Mouse (Mus musculus): ENCODE measurements at regions not wholly inside any gene's neighbourhood (a gene's known extent, or its start where the extent isn't known, plus 50 kb on each side); places are given as distances from the start of the nearest gene placed in this dataset.

DNA sequence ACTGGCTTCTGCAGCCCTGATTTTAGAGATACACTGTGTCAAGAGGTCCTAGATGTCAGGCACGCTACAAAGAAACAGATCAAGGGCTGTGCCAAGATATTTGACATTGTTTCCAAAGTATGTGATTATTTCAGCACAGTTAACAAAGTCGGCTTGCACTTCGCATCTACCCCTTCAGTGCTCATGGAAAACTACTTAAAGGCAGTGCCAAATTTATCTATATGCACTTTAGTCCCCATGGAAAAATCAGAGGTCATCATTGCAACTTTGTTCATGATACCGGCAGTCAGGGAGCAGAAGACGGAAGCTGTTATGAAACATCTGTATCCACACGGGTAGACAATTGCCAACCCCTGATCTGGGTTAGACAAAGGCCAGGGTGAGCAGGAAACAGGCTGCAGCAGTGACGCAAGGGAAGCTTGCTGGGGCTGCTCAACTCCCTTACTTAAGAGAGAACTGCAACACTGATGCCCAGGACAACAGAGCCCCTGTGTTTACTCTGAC is 143.2 kb downstream of the Plk2 start:
- no peak for DNase-seq (ENCODE audit: extremely low spot score, low read depth, low spot score)

DNA sequence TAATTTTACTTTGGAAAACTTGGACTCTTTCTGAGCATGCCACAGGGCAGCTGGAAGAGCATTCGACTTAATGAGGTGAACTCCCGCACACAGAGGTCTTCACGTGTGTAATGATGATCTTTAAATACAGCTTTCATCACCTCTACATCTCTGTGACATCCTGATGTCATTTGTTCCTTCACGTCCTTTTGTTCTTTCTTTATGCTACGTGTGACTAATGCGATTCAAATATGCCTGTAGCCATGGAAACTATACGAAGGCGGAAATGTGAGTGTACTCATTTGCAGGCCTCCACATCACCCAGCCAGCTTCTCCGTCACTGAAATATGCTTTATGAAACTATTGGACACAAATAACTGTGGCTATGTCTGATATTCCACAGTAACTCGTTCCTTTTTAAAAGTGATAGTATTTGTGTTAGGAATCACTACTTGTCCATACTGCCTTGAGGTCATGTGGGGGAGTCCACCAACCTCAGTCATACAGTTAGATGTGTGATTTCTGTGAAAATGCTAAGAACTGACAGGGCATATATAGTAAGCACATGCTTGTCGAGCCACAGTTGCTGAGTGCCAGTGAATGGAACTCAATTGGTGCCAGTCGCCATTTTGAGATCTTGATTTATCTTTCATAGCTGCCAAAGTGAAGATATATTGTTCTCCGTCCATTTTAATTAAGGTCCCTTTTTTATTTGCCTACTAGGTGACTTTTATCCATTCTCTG is 145.9 kb downstream of the Plk2 start:
- DNase-seq (ENCODE audit: extremely low spot score, low read depth, low spot score), result no peak

DNA sequence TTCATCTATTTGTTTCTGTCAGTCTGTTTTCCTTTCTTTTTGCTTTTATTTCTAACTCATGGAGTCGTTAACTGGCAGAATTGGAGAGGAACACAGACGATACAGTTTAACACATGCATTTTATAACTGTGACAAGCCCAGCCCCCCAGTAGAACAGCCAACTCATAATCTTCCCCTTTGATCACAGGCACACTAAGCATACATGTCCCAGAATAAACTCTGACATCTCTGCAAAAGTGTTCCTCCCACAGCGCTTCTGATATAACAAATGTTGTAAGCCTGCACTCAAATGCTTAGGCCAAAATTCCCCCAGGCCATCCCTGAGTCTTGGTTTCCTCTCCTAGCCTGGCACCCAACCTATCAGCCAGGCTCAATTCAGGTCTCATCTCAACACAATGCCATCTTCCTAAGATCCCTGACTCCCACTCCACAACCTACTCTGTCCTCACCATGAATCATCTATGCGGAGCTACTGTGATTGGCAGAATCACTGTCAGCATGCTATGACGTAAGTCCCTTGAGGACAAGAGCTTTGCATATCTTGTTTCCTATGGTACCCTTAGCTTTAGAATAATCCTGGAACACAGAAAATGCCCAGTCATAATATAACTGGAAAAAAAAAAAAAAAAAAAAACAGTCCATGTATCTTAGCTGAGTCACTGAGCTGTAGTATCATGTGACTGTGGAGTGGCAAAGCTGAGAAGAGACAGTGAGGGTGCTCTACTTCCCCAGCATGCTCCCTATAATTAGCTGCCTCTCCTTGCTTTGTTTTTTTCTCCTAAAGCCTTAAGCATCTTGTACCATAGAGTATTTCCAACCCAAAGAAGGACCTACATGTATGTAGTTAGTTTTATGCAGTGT is 146.7 kb downstream of the Plk2 start:
- DNase-seq (ENCODE audit: extremely low spot score, low read depth, low spot score), result no peak

DNA sequence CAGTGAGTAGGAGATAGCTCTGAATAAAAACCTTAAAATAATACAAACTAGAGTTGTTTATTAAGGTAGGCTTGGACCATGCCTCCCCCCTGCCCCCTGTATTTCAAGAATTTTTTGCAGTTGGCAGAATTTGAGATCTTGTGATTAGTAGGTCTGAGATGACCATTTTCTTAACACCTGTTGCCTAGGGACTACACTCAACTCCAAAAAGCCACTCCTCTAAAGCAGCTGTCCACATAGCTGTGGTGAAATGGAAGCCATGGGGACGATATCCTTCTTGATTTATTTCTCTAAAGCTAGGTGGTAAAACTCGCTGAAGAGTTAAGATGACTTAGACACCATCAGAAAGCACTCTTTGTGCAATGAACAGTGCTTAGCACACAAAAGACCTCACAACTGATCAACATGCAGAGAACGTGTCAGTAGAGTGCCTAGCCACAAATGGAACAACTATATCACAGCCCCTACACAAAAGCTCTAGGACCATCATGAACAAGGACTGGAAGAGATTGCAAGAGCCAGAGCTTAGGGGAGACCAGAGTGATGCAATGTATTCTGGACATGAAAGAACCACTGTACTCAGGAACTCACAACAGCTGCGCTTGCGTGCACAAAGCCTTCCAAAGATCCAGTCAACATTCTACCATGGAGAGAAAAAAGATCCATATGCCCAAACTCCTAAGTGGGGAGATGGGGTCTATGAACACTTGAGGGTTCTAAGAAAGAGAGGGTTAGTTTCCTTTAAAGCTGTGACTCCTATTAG is 147.6 kb downstream of the Plk2 start:
- no peak for DNase-seq (ENCODE audit: extremely low spot score, low read depth, low spot score)

DNA sequence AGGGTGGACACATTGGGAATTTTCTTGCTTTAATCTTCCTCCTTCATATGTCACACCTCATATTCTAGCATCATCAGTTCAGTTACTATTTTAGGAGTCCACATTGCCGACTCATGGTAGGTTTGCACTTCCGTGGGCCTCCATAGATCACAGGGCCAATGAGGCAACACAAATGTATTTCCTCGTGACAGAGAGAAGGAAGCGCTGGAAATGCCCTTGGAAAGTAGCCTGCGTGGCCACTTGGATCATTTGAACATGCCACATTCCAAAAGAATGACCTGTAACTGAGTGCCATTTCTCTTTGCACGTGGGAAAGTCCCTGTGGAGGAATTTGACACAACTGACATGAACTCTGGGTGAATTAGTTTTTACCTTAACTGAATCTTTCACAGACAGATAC is 150.6 kb downstream of the Plk2 start:
- DNase-seq (ENCODE audit: extremely low spot score, low read depth, low spot score), result no peak

GRCm38 (mm10) chr13:110555529-110556319 is 160.9 kb downstream of the Plk2 start:
- DNase-seq (ENCODE audit: extremely low spot score, low read depth, low spot score), result no peak

DNA sequence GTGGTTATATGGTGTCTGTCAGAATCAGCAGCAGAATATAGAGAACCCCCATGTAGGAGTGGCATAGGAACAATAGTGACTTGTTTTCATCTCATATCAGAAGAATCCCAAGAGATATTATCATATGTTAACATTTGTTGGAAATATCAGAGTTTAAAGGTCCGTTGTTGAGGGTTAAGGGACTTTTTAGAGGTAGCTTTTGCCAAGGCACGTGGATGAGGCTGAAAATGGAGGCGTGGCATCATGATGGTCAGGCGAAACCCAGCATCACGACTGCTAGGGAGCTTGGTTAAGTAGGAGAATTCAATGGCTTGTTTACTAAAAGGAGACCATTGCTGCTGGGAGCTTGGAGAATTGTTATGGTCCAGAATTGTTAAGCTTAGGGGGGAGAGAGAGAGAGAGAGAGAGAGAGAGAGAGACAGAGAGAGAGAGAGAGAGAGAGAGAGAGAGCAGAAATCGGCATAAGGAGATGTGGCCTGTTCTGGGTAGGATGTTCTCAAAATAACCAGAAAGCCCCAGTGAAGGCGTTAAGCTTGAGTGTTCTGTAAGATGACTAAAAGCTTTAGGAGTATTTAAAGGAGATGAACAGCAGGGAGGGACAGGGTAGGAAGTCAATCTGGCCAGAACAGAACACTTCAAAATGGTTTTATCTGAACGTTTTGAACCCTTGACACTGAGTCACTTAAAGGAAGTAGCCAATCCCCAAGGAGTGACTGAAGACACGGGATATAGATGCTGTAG is 161.7 kb downstream of the Plk2 start:
- no peak for DNase-seq (ENCODE audit: extremely low spot score, low read depth, low spot score)

GRCm38 (mm10) chr13:110557930-110558727 is 163.3 kb downstream of the Plk2 start:
- no peak for DNase-seq (ENCODE audit: extremely low spot score, low read depth, low spot score)

DNA sequence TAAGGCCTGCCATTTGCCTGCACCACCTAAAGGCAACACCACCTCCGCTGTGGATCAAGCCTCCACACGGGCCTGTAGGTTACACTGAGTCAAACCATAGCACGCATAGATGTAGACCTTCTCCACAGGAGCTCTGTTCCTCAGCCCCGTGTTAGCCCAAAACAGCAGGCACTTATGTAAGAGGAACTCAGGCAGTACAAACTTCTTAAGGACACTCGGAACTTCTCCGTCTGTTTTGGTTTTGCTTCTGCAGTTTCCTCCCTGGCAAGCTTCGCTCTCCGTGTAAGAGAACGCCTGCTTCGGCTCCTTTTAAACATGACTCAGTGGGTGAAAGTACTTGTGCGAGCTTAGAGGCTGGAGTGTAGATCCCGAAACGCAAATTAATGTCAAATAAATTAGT is 165.7 kb downstream of the Plk2 start:
- no peak for DNase-seq (ENCODE audit: extremely low spot score, low read depth, low spot score)

DNA sequence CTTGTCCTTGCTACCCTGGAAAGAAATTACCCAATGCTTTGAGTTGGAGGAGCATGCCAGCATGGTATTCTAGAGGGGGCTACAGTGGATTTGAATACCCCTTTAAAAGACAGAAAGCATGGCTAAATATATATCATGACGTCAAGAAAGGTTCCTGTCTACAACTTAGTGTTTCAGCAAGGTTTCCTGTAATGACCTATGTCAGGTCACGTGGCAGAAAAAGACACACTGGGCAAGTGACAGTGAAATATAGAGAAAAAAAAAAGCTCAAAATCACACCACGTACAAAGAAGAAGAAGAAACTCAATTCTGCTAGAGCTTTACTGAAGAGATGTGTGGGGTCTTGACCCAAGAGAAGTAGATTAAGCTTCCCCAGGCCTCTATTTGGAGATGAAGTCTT is 167.7 kb downstream of the Plk2 start:
- no peak for DNase-seq (ENCODE audit: extremely low spot score, low read depth, low spot score)

GRCm38 (mm10) chr13:110562902-110563301 is 168.1 kb downstream of the Plk2 start:
- no peak for DNase-seq (ENCODE audit: extremely low spot score, low read depth, low spot score)

DNA sequence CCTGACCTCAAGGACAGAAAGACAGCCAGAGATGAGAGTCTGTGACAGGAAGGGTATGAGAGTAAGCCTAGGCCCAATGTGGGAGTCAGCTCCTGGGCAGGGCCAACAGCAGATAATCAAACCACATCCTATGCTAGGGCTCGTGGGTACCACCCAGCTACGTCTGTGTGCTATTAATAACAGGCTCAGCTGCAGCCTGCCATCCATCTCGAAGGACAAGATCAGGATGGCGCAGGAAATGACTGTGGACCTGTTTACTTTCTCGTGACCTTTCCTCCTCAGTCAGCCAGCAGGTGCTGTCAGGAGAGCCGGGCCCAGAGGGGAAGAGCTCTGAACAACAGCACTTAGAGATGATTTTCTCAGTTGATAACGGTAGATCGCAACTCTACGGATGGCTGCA is 169.1 kb downstream of the Plk2 start:
- DNase-seq (ENCODE audit: extremely low spot score, low read depth, low spot score), result no peak

- no peak for DNase-seq (ENCODE audit: extremely low spot score, low read depth, low spot score)
Observed at GRCm38 (mm10) chr13:110568482-110569179, 173.8 kb downstream of the Plk2 start.

GRCm38 (mm10) chr13:110569180-110569512 is 174.3 kb downstream of the Plk2 start:
- DNase-seq (ENCODE audit: extremely low spot score, low read depth, low spot score), result no peak

DNA sequence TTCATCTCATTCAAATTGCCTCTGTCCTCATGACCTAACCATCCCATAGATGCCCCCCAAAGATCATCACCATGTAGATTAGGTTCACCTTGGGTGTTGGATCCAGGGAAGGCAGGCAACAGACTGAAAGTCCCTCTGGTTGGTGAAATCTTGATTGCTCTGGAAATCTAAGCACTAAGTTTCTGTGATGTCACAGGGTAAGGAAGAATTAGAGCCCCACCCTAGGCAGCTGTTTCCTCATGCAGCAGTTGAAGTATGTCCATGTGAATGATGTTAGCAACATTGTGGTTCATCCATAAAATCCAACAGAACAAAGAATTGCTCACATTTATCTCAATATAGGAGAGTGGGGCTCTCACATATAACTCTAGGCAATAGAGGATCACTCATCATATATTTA is 175.5 kb downstream of the Plk2 start:
- DNase-seq (ENCODE audit: extremely low spot score, low read depth, low spot score), result no peak

DNA sequence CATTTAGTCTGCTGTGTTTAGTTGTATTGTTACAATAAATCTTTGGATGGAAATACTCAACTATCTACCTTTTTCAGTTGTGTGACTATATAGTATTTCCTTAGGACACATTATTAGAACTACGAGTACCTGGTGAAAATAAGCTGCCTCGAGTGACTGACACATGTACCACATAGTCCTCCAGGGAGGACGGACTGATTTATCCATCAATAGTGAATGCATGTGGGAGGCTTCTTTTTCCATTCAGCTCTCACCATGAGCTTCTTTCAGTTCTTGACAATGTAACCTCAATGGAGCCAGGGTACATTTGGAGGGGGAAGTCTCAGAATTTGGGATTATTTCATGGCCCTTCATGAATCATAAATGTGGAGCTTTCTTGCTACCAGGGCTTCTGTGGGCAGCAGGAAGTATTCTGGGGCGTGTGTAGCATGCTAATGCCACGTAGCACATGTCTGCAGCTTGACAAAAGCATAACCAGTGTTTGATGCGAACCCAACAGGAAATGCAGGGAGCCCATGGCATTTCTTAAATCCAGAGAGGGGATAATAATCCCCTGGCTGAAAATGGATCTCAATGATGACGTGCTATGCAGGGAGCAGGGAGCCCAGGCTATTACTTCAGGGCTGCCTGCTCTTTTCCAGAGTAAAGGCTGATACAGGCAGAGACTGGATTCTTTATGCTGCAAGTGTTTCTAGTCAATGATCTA is 178.7 kb downstream of the Plk2 start:
- no peak for DNase-seq (ENCODE audit: extremely low spot score, low read depth, low spot score)

- DNase-seq (ENCODE audit: extremely low spot score, low read depth, low spot score), result no peak
Observed at GRCm38 (mm10) chr13:110574764-110575471, 180.1 kb downstream of the Plk2 start.

Data from hindlimb bud, embryonic 11.5 days (tissue).